Mouse (Mus musculus): Measurements from ENCODE around the gene Tsga10ip.
A peak's percentile ranks its signal among the peaks of the same experiment; 100 is the strongest.
"Not testable (repeated sequence)": the region's sequence is repeated elsewhere in the genome, so short reads cannot be mapped to it uniquely, and the experiment has no call there.

Gene Tsga10ip

DNA sequence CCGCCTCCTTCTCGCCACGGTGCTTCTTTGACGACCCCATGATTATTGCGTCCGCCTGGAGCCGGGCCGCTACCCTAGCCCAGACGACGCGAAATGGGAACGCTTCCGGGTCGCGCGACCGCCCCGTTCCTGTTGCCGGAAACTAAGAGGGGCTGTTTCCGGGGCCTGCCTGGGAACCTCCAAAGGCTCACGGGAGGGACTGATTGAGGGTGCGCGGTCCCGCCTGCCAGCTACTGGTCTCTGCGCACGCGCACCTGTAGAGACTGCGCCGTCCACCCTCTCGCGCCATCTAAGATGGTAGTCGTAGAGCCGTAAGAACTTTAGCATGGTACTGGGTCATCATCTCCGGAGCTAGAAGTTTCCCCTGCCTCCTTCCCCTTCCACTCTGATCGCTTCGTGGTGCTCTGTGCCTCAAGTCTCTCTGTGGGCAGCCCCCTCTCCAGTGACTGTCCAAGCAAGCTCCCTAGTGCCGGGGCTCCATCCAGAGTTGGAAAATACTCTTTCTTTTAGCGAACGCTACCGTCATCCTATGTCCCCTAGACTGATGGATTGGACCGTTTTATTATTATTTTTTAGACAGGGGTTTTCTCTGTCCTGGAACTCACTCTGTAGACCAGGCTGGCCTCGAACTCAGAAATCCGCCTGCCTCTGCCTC lies 13.6 kb downstream of the Tsga10ip start, which contains the start of gene Sart1:
TSS of gene Sart1 (minus strand) at position 116 of the 655 bp plus-strand sequence.
- peak; percentile 96 for DNase-seq

DNA sequence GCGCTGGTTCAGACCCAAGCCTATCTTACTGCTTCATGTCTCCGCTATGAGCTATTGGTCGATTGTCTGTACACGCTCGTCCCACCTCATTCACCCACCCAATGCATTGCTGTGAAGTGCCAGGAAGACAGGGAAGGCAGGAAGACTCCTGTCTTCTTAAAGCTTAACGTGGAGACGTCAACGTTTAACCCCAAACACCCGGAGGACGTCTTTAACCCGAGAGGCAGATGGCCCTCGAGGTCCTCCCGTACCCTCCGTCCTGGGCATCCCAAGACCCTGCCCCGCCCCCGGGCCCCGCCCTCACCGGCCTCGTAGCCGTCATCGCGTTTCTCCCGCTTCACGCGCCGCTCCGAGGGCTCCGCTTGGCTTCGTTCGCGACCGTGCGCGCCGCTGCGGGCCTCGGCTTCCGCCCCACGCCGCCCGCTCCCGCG lies 14.3 kb downstream of the Tsga10ip start:
- no peak for DNase-seq

DNA sequence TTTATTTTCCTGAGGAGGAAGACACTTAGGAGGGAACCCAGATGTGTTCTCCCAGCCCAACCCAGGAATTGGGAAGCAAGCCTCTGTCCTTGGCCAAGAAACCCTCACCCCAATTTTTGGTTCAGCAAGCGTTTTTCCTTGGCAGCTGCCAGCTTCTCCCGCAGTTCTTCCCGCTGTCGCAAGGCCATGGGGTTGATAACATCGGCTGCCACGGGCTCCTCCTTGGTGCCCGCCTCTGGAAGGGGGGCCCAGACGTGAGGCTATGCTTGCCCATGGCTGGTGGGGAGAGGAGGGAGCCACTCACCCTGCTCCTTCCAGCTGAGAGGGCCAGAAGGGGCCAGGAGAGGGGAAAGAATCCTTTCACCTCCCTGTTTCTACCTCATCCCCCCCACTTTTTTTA lies 17.6 kb downstream of the Tsga10ip start:
- no peak for DNase-seq

DNA sequence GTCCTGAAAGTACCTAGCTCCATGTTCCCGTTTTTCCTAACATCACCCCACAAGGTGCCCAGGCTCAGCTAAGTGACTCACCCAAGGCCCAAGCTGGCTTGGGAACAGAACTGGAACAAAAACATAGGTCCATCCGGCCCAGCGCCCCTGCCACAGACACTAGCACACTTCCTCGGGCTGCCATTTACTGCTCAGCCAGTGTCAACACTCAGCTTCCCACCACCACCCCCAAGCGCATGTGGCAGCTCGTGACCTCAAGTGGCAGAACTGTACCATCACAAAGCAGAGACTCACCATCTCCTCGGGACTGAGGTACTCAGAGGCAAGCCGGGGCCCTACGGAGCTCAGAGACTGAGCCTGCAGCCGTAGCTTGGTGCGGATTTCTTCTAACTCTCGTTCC lies 19.0 kb downstream of the Tsga10ip start:
- no peak for DNase-seq

DNA sequence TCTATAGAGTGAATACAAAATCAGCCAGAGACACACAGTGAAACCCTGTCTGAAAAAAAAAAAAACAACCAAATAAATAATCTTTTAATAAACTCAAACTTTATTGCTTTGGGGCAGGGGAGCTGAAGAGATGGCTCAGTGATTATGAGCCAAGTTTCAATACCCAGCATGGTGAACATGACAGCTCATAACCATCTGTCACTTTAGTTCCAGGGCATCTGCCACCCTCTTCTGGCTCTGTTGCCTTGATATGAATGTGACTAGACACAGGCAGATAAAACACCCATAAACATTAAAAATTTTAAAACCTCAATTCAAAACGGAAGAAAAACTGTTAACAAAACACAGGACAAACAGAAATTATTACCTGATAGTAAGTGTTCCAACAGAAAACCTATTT lies 24.9 kb downstream of the Tsga10ip start:
- DNase-seq = no peak

DNA sequence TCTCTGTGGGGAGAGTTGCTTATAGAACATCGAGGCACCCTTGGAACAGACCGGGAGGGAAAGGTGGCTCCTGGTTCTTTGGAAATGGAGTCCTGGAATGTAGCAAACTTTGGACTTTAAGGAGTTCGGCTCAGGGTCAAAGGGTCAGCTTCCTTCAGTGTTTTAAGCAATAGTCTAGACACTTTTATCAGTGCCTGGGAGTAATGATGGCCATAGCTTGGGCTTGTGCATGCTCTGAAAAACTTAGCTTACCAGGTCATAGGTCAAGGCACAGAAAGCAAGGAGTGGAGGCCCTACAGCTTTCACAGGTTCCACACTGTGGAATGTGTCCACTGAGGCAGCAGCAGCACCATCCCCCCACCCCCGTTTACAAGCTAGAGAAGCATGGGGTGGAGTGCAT lies 27.6 kb downstream of the Tsga10ip start:
- no peak for DNase-seq

DNA sequence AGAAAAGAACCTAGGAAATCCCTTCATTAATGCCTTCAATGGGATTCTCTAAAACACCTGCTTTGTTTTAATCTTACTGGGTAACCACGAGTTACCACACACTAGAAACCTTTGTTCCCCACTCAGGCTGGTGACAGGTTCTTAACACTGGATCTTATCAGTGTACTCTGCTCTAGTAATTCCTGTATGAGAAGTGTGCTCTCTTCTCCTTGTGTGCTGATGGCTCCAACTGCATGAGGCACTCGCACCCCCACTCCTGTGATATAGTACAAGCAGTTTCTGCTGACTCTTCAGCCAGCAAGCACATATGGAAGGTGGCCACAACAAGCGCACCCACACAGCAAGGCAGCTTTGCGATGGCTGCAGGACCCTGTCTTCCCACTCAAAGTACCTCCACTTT lies 28.1 kb downstream of the Tsga10ip start:
- DNase-seq = no peak

DNA sequence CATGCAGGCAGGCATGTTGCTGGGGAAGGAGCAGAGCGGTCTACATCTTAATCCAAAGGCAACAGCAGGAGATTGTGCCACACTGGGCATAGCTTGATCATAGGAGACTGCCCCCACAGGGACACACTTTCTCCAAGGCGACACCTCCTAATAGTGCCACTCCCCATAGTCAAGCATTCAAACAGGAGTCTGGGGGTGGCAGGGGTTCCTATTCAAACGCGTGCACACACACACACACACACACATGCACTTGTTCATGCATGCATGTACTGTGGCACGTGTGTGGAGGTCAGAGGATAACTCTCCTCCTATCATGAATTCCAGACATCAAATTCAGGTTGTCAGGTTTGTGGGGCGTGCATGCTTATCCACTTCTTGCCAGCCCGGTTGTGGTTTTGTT lies 29.6 kb downstream of the Tsga10ip start:
- no peak for DNase-seq

DNA sequence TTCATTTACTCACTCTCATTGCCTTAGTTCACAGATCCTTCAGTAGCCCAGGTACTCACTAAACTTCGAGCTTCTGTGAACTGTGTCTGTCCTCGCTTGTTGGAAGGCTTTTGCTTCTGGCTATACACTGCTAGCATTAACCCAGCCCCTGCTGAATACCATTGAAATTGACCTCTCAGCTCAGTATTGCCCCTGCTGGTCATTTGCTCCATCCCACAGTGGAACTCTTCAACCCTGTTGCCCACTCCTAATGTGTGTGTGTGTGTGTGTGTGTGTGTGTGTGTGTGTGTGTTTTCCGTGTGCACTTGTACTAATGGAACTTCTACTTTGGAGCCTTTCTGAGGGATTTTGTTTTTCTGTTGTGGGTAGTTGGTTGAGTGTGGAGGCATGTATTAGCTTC lies 31.4 kb downstream of the Tsga10ip start:
- DNase-seq = no peak

DNA sequence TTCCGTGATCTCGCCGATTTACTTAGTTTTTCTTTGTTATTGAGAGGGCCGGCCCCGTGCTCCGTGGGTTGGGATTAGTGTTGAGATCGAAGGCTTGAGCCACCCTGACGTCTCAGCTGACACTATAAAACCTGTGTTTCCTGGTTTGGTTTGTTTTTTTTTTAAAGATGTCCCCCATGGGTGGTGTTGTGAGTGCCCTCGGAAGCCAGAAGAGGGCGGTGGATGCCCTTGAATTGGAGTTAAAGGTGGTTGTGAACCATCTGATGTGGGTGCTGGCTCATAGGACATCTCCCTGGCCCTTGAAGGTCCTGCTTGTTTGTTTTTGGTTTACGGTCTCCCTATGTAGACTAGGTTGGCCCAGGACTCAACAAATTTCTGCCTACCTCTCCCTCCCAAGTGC lies 34.9 kb downstream of the Tsga10ip start:
- DNase-seq = no peak

DNA sequence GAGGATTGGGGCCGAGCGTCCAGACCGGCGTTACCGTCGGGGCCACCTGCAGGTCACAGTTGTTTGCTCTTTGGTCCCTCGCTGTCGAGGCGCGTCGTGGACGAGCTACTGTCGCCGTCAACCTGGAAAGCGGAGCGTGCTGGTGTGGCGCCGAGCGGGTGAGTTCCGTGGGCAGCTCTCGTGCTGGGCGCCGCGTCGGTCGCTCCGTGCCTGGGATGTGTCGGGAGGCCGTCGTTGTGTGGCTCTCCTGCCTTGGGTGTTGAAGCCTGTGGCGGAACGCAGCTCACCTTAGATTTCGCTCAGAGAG lies 35.3 kb downstream of the Tsga10ip start, which contains the start of gene Banf1:
TSS of gene Banf1 (minus strand) at position 116 of the 307 bp plus-strand sequence.
- no peak for DNase-seq

DNA sequence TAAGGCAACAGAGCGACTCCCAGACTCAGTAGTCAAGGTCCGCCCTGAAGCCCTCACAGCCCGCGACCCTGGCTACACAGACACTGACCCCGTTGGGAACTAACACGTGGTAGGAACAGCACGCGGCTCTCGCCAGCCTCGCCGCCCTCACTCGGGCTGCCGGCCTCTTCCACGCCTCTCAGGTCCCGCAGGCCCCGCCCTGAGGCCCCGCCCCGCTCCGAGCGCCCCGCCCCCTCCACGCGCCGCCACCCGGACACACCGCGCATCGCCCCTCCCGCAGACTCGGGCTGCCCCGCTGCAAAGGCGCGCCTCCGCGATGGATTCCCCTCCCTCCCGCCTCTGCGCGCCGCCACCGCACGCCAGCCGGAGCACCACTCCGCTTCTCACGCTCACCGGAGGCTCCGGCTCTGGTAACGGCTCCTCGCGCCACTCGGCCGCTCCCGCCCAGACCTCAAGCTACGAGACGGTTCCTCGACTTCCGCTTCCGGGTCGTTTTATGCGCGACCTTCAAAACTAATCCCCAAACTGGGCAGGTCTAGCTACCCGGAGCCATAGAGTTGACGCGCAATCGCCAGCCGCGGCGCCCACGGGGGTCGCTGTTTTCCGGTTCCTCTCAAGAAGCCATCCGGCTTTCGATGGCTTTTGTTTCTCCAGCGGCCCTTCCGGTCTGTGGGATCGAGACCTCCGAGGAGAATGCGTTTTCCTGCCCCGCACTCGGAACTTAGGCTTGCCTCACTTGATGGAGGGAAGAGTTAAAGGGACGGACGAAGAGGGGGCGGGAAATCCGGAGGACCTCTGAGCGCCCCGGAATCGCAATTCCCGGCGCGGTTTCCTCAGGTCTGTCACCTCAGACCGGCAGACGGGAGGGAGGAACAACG lies 35.9 kb downstream of the Tsga10ip start, which contains the start of gene Eif1ad:
TSS of gene Eif1ad (plus strand) at position 567 of the 878 bp plus-strand sequence.
- DNase-seq = peak; percentile 95

DNA sequence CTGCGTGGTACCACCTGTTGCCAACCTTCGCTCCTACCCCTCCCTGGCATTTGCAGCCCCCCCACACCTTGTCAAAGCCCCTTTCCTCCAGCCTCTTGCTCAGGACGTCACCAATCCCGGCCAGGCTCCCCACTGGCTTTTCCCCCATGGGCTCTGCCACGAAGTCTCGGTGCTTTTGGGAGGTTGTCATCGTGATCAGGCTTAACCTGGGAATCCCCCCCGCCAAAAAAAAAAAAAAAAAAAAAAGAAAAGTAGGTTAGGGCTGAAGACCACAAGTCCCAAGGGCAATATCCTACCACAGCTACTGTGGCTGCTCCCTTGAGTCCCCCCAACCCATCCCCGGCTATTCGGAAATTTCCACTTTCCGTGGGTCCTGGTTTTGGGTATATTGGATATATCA lies 36.6 kb downstream of the Tsga10ip start:
- DNase-seq = no peak

DNA sequence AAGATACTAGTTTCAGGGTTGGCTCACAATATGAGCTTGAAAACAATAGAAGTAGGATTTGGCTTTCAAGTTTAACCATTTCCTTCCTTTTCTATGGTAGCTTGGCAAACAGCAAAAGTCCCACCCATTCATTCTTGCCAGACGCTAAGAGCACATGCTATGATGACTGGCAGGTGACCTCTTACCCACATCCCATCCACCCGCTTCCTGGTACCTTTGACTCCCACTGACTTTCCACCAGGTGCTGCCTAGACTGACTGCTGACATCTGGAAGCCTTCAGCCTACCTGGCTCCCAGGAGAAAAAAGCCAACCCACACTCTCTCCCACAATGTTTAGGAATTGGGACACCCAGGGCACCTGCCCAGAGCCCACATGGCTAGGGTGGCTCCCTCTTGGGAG lies 38.2 kb downstream of the Tsga10ip start:
- DNase-seq = no peak

DNA sequence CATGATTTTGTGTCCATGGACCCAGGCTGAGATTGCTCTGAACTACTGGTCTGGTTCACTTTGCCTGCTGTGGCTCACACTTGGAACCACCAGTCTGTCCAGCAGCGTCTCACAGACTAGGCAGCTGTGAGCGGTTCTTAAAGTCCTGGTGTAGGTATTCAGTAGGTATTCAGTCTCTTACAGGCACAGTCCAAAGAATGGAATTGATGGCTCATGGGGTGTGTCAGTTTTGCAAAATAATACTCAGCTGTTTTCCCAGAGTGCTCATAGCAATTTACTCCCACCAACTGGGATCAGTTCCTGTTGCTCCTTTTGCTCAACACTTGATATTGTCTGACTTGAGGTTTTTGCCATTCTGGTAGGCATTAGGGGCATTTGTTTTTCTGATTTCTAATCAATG lies 40.1 kb downstream of the Tsga10ip start:
- no peak for DNase-seq

DNA sequence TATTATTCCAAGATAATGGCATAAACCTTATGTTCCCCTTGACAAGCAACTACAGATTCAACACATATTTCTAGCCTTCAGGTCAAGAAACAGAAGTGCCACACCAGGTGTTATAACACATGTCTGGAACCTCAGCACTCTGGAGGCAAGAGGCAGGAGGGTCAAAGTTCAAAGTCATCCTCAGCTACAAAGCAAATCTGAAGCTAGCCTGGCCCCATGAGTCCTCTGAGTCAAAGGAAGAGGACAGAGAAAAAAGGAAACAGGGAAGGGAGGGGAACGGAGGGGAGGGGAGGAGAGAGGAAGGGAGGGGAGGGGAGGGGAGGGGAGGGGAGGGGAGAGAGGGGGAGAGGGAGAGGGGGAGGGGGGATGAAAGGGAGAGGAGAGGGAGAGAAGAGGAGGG lies 46.2 kb downstream of the Tsga10ip start:
- no peak for DNase-seq

DNA sequence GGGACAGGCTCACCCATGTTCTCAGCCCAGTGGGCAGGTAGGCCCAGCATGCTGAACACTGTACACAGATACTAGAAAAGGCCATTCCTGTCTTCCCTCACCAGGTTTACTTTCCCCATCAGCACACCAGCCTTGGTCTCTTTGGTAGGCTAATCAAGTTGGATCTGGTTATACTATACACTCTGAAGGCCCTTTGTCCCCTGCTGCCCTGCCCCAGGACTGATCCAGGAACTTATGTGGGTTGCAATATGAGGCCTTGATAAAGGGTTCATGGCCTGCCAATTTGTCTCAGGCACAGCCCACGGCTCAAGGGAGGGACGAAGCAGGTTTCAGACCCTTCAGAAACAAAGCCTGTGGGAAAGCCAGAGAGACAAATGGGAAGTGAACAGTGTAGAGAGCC lies 48.7 kb downstream of the Tsga10ip start:
- no peak for DNase-seq

DNA sequence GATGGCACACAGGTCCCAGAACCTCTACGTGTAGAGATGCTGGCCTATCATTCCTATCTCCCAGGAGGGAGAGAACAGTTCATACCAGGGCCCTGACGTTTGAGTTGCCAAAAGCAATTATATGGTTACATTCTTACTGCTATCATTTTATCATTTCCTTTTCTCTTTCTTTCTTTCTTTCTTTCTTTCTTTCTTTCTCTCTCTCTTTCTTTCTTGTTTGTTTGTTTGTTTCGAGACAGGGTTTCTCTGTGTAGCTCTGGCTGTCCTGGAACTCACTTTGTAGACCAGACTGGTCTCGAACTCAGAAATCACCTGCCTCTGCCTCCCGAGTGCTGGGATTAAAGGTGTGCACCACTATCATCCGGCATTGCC lies 52.8 kb downstream of the Tsga10ip start, which contains the start of gene Cst6:
TSS of gene Cst6 (minus strand) at position 73 of the 372 bp plus-strand sequence.
- not testable (repeated sequence) for DNase-seq

DNA sequence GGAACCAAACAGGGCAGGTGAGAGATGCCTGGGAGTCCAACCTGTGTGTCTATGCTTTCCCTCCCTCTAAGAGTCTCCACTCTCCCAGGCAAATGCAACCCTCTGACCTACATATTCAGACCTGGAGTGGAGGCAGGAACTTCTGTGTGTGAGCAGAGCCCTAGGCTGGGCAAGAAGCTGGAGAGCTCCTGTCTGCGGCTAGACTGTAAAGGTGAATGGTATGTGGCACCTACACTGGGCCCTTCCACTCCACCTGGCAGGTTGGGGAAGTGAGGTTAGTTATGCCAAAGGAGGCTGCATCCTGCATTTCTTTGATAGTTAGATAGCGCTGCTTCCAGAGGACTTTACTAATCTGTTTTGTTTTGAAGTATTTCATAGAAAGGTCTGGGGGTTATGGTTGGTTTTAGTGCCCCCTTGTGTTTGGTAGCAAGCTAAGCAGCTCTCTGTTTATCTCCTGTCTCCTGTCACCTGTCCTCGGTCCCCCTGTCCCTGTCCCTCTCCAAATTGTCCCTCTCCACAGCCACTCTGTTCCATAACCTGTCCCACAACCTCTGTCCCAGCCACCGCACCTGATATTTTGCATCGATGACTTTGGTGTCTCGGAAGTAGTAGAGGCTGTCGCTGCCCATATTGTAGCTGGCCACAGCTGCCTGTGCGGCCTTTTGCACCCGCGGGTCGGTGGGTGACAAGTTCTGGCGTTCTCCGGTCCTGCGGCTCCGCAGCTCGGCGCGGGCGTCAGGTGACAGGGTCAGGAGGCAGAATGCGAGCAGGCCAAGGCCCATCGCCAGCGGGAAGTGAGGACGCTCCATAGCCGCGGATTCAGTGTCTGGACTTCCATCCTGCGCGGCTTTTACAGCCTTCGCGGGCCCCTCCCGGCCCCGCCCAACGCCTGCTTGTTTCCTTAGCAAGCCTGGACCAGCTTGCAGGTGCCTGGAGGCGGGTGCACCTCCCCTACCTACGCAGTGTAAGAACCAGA lies 53.5 kb downstream of the Tsga10ip start:
- DNase-seq = no peak

DNA sequence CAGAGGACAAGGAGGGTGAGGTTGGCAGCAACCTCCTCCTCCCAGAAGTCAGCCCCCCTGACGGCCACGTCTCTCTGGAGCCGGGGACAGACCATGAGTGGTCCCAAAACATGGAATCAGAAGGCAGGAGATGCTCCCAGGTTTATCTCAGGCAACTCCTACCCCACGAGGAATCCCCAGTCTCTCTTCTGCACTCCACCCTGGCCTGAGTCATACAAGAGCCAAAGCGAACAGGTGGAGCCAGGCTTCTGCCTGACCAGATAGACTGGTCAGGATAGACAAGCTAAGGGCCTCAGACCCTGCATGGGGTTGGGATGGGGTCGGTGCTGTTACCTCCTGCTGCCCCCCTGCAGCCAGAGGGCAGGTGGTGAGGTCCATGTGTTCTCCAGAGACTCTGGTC lies 54.3 kb downstream of the Tsga10ip start:
- DNase-seq = no peak

DNA sequence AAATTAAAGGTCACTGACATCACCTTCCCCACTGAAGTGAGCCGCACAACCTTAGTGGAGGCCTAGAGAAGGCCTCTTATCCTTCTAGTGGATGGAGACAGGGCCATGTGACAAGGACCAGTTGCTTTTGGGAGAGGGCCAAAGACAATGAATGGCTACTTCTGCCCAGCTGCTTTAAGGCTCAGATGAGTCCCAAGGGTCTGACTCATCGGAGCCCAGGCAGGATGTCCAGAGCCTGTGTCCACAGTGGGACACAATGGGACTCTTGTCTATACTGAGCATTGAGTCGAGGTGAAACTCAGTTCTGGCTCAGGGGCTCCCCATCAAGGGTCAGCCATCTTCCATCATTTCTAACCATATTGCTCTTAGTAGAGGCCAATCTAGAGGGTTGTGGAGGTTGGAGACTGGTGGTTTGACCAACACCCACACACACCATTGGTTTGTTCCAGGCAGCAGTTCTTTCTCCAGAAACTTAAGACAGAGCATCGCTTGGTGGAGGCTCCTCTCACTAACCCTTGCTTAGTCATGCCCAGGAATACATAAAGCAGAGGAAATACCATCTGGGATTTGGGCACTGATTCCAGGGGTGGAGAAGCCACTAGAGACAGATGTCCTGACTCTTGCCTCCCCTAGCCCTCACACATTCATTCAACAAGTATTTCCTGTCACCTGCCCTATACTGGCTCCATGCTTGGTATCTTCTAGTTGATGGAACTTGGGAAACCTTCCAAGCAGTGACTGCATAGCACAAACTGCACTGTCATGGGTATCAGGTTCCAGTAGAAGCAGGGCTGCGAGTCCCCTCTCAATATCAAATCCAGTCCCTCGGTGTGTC lies 56.8 kb downstream of the Tsga10ip start:
- no peak for DNase-seq

DNA sequence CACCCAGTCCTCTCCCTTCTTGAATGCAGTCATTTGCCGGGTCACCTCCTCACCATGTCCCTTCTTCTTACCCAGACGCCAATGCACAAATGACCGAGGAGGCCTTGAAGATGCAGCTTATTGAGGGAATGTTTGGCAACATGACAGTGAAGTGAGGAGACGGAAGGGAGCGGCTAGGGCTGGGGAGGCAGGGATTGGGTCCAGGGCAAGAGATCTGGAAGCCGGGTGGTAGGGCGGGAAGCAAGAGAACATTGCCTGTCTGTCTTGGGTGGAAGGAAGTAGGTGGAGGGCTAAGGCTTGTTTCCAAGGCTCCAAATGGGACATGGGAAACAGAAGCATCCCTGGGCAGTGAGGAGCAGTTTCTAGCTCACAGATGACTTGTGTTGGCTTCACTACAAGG lies 61.0 kb downstream of the Tsga10ip start:
- no peak for DNase-seq
